Mouse (Mus musculus): ENCODE measurements around the gene Slc37a1.

Slc37a1 gene

GRCm38 (mm10) chr17:31360582-31360981, 74.0 kb downstream of the Slc37a1 start:
- DNase-seq = no peak

DNA sequence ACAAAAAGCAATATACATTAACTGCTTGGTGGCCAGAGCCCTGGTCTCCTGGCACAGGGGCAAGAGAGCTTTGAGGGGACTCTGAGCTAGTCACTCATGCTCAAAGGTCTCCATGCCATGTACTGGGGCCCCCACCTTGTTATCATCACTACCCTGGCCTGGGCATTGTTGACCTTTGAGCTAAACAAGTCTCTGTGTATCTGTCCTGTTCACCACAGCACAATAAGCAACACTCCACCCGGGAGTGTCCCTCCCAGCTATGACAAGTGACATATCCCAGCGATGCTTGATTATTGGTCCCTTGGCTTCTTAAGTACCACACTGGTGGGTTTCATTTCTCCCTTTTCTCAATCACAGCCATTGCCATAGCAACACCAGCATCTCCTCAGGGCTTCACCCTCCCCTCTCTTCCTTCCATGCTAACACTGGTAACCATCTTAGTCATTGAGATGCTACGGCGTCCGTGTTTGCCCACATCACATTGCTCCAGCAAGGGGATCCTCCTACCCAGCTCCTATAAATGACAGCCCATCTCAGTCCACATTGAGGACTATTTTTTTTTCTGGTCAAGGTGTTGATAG, 79.1 kb downstream of the Slc37a1 start:
- no peak for DNase-seq

DNA sequence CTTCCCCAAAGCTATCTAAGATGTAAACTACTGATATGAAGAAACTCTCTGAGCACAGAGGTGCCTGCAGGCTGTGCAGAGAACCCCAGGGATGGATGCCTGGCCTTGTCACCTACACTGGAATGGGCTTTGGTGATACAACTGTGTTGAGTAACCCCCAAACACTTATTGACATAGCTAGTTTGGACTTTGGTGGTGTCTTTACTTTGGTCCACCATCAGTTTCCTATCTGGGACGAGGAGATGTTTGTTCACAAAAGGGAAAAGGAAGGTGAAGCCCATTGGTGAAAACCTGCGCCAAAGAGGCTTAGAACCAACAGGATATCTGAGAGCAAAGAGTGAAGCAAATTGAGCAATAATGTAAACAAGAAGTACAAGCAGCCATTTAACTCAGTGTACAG, 83.6 kb downstream of the Slc37a1 start:
- DNase-seq = no peak

DNA sequence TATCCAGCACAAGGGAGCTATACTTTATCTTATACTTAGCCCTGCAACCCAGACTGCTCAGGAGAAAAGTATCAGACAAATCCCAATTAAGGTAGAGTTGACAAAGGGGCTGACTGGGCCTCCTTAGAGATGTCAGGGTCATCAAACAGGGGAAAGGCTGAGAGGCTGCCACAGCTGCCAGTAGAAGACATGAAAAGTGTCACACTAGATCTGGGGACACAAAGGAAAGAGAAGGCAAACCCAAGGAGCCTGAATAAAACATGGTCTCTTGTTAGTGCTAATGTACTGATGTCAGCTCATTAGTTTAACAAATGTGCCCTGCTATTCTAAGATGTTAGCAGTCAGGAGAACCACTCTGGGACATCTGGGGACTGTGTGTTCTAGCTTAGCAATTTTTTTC, 84.3 kb downstream of the Slc37a1 start:
- DNase-seq = no peak

DNA sequence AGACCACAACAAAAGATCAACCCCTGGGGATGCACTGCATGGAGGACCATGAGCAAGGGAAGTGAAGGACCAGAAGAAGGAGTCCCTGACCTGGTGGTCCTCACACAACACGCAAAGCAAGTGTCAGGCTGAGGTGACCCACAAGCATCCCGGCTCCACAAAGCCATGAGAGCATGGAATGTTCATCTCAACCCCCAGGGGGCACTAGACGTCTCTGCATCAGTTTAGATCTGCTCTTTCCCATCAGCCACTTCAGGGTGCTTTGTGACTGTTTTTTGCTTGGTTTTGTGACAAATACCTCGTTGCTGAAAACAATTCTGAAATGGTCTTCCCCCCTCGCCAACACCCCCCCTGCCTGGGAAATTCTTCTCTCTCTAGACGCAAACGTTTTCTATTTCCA, 91.4 kb downstream of the Slc37a1 start:
- peak; percentile 41 for DNase-seq

DNA sequence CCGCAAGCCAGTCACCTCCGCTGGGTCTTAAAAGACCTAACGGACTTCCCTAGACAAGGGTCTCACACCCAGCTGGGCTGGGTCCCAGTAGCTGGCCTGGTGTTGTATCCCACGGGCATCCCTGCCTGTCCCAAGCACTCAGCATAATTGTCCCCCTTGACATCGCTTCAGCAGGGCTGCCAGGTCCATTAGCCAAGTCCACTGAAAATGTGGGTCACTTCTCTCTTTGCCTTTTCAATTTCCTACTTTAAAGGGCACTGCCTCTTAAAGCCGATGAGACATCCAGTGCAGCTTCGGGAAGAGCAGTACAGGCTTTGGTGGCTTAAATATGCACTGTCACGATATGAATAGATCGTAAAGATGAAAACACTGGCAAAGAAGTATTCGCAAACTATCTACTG, 91.8 kb downstream of the Slc37a1 start:
- no peak for DNase-seq

- DNase-seq = no peak
These were observed 92.5 kb downstream of the Slc37a1 start for GRCm38 (mm10) chr17:31379086-31379485.

GRCm38 (mm10) chr17:31379863-31380262, 93.3 kb downstream of the Slc37a1 start:
- no peak for DNase-seq

- peak; percentile 76 for DNase-seq
These were observed 96.7 kb downstream of the Slc37a1 start for GRCm38 (mm10) chr17:31383320-31383719.

GRCm38 (mm10) chr17:31384968-31385627, 98.5 kb downstream of the Slc37a1 start:
- DNase-seq = no peak

DNA sequence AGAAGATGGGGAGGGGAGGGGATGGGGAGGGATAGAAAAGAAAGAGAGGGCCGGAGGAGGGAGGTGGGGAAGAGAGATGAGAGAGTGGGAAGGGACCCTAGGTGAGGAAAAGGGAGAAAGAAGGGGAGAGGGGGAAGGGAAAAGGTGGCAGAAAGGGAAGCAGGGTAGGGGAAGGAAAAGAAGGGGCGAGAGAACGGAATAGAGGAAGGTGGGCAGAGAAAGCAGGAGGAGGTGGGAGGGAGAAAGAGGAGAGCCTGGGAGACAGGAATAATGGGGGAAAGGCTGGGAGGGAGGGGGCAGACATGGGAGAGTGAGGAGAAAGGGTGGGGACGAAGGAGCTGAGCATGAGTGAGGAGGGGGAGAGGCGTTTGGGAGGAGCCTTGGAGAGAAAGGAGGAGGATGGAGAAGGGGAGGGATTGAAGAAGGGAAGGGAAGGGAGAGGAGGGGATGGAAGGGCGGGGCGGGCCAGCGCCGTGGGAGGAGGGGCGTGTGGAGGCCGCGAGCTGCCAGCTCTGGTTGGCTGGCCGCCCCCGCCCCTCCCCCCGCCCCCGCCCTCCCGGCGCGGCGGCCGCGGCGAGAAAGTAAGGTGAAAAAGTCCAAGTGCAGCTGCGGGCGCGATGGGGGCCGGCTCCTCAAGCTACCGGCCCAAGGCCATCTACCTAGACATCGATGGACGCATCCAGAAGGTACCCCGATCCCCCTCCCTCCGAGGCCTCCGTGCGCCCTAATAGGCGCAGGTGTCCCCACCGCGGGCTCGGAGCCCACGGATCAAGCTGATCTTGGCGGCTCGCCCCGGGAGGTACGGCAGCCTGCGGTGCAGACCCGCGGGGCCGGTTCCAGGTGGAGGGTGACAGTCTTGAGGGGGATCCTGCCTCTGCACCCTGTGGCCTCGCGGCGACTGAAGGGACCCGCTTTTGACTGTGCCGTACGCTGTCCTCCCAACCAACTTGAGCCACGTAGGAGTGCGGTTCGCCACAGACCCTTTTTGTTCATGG, 99.4 kb downstream of the Slc37a1 start, which contains the start of gene Pde9a:
Gene Pde9a, plus strand, starts transcription at position 540 of the 995 bp plus-strand sequence.
- DNase-seq = peak; percentile 70

GRCm38 (mm10) chr17:31386766-31387275, 100.2 kb downstream of the Slc37a1 start:
- DNase-seq = peak; percentile 49

DNA sequence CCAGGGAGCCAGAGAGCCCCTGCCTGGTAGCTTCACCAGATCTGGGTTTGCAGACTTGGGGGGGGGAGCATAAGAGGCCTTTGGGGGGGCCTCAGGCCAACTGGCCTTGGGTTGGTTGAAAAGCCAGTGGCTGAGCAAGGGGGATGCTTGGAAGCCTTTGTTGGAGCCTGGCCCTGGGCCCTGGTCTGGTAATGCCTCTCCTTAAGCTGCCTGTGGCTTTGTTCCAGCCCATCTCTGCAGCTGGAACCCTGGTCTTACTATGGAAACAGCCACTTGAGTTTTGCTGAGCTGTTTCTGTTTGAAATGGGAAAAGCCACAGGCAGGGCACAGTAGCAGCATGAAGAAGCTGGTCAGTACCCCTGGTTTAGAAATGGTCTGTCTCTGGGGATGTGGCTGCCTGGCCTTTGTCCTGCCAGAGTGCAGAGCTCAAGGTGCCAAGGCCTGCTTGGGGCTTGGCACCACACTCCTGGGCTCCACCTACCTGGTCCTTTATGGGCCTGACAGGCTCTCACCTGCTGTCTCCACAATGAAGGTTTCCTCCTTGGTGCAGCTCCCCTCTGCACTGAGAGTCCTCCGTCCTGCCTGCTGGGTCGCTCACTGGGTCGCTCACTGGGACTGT, 102.9 kb downstream of the Slc37a1 start:
- DNase-seq = peak; percentile 35

- DNase-seq = peak; percentile 55
These were observed 104.9 kb downstream of the Slc37a1 start for GRCm38 (mm10) chr17:31391462-31391861.

GRCm38 (mm10) chr17:31392041-31392440, 105.4 kb downstream of the Slc37a1 start:
- no peak for DNase-seq

GRCm38 (mm10) chr17:31393811-31394210, 107.2 kb downstream of the Slc37a1 start:
- no peak for DNase-seq

DNA sequence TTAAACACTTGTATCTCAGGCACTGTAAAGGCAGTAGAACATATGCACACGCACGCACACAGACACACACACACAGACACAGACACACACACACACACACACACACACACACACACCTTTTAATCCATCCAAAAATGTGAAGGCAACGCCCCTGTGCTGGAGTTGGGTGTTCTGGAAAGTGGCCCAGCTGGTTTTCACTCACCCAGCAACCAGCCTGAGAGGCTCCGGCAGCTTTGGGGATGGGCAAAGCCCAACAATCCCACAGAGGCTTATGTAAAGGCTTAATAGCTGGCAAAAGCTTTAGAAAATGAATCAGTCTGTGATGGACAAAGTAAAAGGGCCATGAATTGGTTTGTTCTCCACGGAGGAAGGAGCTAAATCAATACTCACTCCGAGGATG, 113.7 kb downstream of the Slc37a1 start:
- DNase-seq = no peak

All from kidney, adult 11 months (tissue).